Mouse (Mus musculus): ENCODE results near the gene Cdk15. TPM values are rescaled to one million over a fixed set of nuclear protein-coding genes. Genes with fewer than 3 reads are reported as not detected.

The Cdk15 gene
- polyA plus RNA-seq, 1 experiment from 2014 or later: not detected

Other genes starting within 250 kb of the Cdk15 start
- not detected in 2 replicates for gene C2cd6, start 162.0 kb upstream of the Cdk15 start, polyA plus RNA-seq (2014; fragmentation: Nextera tagmentation; extraction: Ambion mirVana)
- 13.8 and 15.9 TPM in 2 replicates for gene Tmem237, start 136.5 kb upstream of the Cdk15 start, polyA plus RNA-seq (2014; fragmentation: Nextera tagmentation; extraction: Ambion mirVana)
- 0.31 and 0.34 TPM in 2 replicates for gene Mpp4, start 93.5 kb upstream of the Cdk15 start, polyA plus RNA-seq (2014; fragmentation: Nextera tagmentation; extraction: Ambion mirVana)
- 6.7 and 8.6 TPM in 2 replicates for gene Als2, start 19.7 kb upstream of the Cdk15 start, polyA plus RNA-seq (2014; fragmentation: Nextera tagmentation; extraction: Ambion mirVana)
- 1.8 and 5.4 TPM in 2 replicates for gene Fzd7, start 225.5 kb downstream of the Cdk15 start, polyA plus RNA-seq (2014; fragmentation: Nextera tagmentation; extraction: Ambion mirVana)